Mouse (Mus musculus) heart, adult 2 months (tissue): ENCODE measurements around the gene Kdf1. TPM values are rescaled to one million over a fixed set of nuclear protein-coding genes. Genes with fewer than 3 reads are reported as not detected.
A peak's percentile ranks its signal among the peaks of the same experiment; 100 is the strongest.
"Not testable (repeated sequence)": the region's sequence is repeated elsewhere in the genome, so short reads cannot be mapped to it uniquely, and the experiment has no call there.

Source experiments
- DNase-seq, 2 experiments: peaks; one replicate each; pipeline ENCODE4 v3.0.0; 2021
- H3K27ac ChIP-seq: fragments of 200-600 bp; 2 replicates; pipeline ENCODE4 v1.8.1; 2022
- H3K27me3 ChIP-seq: fragments of 200-500 bp; 2 replicates; pipeline ENCODE4 v1.6.1; 2012; ENCODE audit warnings: mild to moderate bottlenecking, low read length, inconsistent platforms, mixed read lengths; ENCODE audit not compliant: control insufficient read depth, insufficient read depth
- H3K36me3 ChIP-seq: fragments of 200-500 bp; 2 replicates; pipeline ENCODE4 v1.6.1; 2012; ENCODE audit warnings: low read length, inconsistent platforms; ENCODE audit not compliant: control insufficient read depth, insufficient read depth
- H3K4me1 ChIP-seq: fragments of 200-500 bp; 2 replicates; pipeline ENCODE4 v1.6.1; 2011; ENCODE audit warnings: low read length; ENCODE audit not compliant: control insufficient read depth, insufficient read depth
- H3K4me3 ChIP-seq: fragments of 200-600 bp; 2 replicates; pipeline ENCODE4 v1.8.1; 2022
- H3K79me2 ChIP-seq: fragments of 200-500 bp; replicated peaks from 2 replicates; pipeline ENCODE4 v1.6.1; 2012; ENCODE audit warnings: mild to moderate bottlenecking, inconsistent platforms, low read length, moderate library complexity, mixed read lengths; ENCODE audit not compliant: control insufficient read depth, insufficient read depth
- H3K9ac ChIP-seq: fragments of 200-500 bp; 2 replicates; pipeline ENCODE4 v1.6.1; 2012; ENCODE audit warnings: low read depth, mild to moderate bottlenecking, control low read depth, inconsistent platforms, low read length, mixed read lengths
- CTCF ChIP-seq: fragments of 200-600 bp; IDR thresholded peaks from 2 replicates; pipeline ENCODE4 v1.8.1; 2022; ENCODE audit warnings: antibody characterized with exemption, mild to moderate bottlenecking, moderate library complexity
- EP300 ChIP-seq: fragments of 200-500 bp; IDR thresholded peaks from 2 replicates; pipeline ENCODE4 v1.6.1; 2011; ENCODE audit warnings: low read depth, low read length, control low read depth; ENCODE audit not compliant: insufficient read depth
- POLR2A ChIP-seq: fragments of 200-500 bp; IDR thresholded peaks from 2 replicates; pipeline ENCODE4 v1.6.1; 2011; ENCODE audit warnings: mild to moderate bottlenecking, low read depth, low read length, control low read depth; ENCODE audit not compliant: insufficient read depth
- WGBS: fragments of 180-500 bp; shearing (Covaris S2); methylation state at CpG from one replicate; pipeline ENCODE4 v1.1.7; 2018; 5-methylcytosine and 5-hydroxymethylcytosine counted together
- intact Hi-C: fragments of 180-260 bp; cut with DNase I; formaldehyde crosslinking; loops from one replicate; pipeline ENCODE4 v1.15.1; 2025
- polyA plus RNA-seq: library from polyadenylated mRNA; depleted of rRNA; stranded (reverse); fragments of >200 nt; gene quantifications from 2 replicates; pipeline ENCODE4 v1.2.3, GENCODE M21; 2012
- total RNA-seq, 2 experiments: library from RNA; stranded (reverse); gene quantifications; 2 replicates each; pipeline ENCODE4 v1.2.3; 2021

Kdf1 gene
- total and polyA plus RNA-seq, 3 experiments = 0.23 TPM; not detected in 2

- Histone ChIP-seq H3K36me3 (no peaks in the 10 kb centered on the region), H3K79me2 (no peaks in the 10 kb centered on the region), H3K27me3 (no peaks in the 10 kb centered on the region), H3K9ac (no peak overlapping the region), H3K4me1 (no peaks in the 10 kb centered on the region), H3K27ac (no peak overlapping the region), H3K4me3 (no peak overlapping the region)
- TF ChIP-seq CTCF (no peak), EP300 (no peak), POLR2A (no peak)
- no peak for DNase-seq
- 76% methylated on average over 5 of the region's 5 CpGs for WGBS
- intact Hi-C loops = no loop called here
Observed at GRCm38 (mm10) chr4:133511050-133511449, 7.7 kb upstream of the Kdf1 start.

GRCm38 (mm10) chr4:133512511-133512910 lies 6.3 kb upstream of the Kdf1 start:
- intact Hi-C loops, H3K27me3 ChIP-seq, H3K27ac ChIP-seq, DNase-seq, H3K9ac ChIP-seq, H3K4me3 ChIP-seq, H3K36me3 ChIP-seq, H3K79me2 ChIP-seq, H3K4me1 ChIP-seq: not testable (repeated sequence)
- 47% methylated on average over 5 of the region's 5 CpGs for WGBS

GRCm38 (mm10) chr4:133512972-133513371 lies 5.8 kb upstream of the Kdf1 start:
- peak; percentile 67 to 75 for DNase-seq
- intact Hi-C loops = loop anchor here (1.0 kb wide), 2 partner anchors 34 to 90 kb away; no protein-coding TSS in a partner anchor
- Histone ChIP-seq H3K9ac (no peak overlapping the region), H3K27ac (no peak overlapping the region), H3K4me3 (no peak overlapping the region), H3K27me3 (no peaks in the 10 kb centered on the region), H3K36me3 (no peaks in the 10 kb centered on the region), H3K79me2 (no peaks in the 10 kb centered on the region), H3K4me1 (no peaks in the 10 kb centered on the region)
- no peak for TF ChIP-seq POLR2A
- peak; percentile 93; the same call in 1 of the 2 replicates for TF ChIP-seq CTCF
- peak; percentile 81 for TF ChIP-seq EP300
- 8% methylated on average over 8 of the region's 8 CpGs for WGBS

- intact Hi-C loops = no loop called here
- no peaks in the 10 kb centered on the region for H3K79me2 ChIP-seq
Observed at GRCm38 (mm10) chr4:133519369-133519665, 554 bp downstream of the Kdf1 start.

GRCm38 (mm10) chr4:133521502-133521901 lies 2.7 kb downstream of the Kdf1 start:
- Histone ChIP-seq H3K27ac (no peak overlapping the region), H3K4me3 (no peak overlapping the region), H3K79me2 (no peaks in the 10 kb centered on the region), H3K9ac (no peak overlapping the region), H3K4me1 (no peaks in the 10 kb centered on the region), H3K27me3 (peaks cover 9% of the 10 kb centered on the region), H3K36me3 (no peaks in the 10 kb centered on the region)
- intact Hi-C loops = no loop called here
- TF ChIP-seq POLR2A (no peak), CTCF (no peak), EP300 (no peak)
- no peak for DNase-seq
- WGBS = 34% methylated on average over 2 of the region's 2 CpGs

More at GRCm38 (mm10) chr4:133519369-133519665, 554 bp downstream of the Kdf1 start:
- no peak for TF ChIP-seq CTCF
- no peak for TF ChIP-seq POLR2A
- no peak for TF ChIP-seq EP300
- no peak overlapping the region for H3K4me3 ChIP-seq
- no peaks in the 10 kb centered on the region for H3K36me3 ChIP-seq
- H3K4me1 ChIP-seq = no peaks in the 10 kb centered on the region
- 11% methylated on average over 25 of the region's 25 CpGs for WGBS
- H3K27ac ChIP-seq = no peak overlapping the region
- H3K9ac ChIP-seq = no peak overlapping the region
- no peak for DNase-seq
- H3K27me3 ChIP-seq = peaks cover 9% of the 10 kb centered on the region

GRCm38 (mm10) chr4:133527788-133528187 lies 9.0 kb downstream of the Kdf1 start:
- H3K9ac ChIP-seq = no peak overlapping the region
- H3K4me3 ChIP-seq = no peak overlapping the region
- 69% methylated on average over 16 of the region's 16 CpGs for WGBS
- DNase-seq = no peak
- H3K27ac ChIP-seq = no peak overlapping the region
- H3K4me1 ChIP-seq = no peaks in the 10 kb centered on the region
- intact Hi-C loops = no loop called here
- no peak for TF ChIP-seq EP300
- no peak for TF ChIP-seq POLR2A
- TF ChIP-seq CTCF = no peak
- H3K36me3 ChIP-seq = no peaks in the 10 kb centered on the region
- H3K79me2 ChIP-seq = no peaks in the 10 kb centered on the region
- no peaks in the 10 kb centered on the region for H3K27me3 ChIP-seq

- Histone ChIP-seq H3K27ac (no peak overlapping the region), H3K36me3 (no peaks in the 10 kb centered on the region), H3K79me2 (no peaks in the 10 kb centered on the region), H3K4me1 (no peaks in the 10 kb centered on the region), H3K4me3 (no peak overlapping the region), H3K27me3 (no peaks in the 10 kb centered on the region), H3K9ac (no peak overlapping the region)
- TF ChIP-seq EP300 = no peak
- no peak for TF ChIP-seq POLR2A
- no peak for TF ChIP-seq CTCF
- intact Hi-C loops = no loop called here
- WGBS = 84% methylated on average over 3 of the region's 3 CpGs
- no peak for DNase-seq
Observed at GRCm38 (mm10) chr4:133532777-133533176, 14.0 kb downstream of the Kdf1 start.
